Mouse (Mus musculus) ES-Bruce4 (cell line): ENCODE data around the gene Adgrg5.
A peak's percentile ranks its signal among the peaks of the same experiment; 100 is the strongest.

Experiments used
- CTCF ChIP-seq: IDR thresholded peaks from one replicate; pipeline ENCODE4 v1.8.1; 2011; ENCODE audit warnings: low read depth, low read length
- EP300 ChIP-seq: IDR thresholded peaks from 2 replicates; pipeline ENCODE4 v1.6.1; 2011; ENCODE audit warnings: low read depth, low read length; ENCODE audit not compliant: insufficient read depth
- POLR2A ChIP-seq: IDR thresholded peaks from one replicate; pipeline ENCODE4 v1.8.1; 2011; ENCODE audit warnings: low read length; ENCODE audit not compliant: insufficient read depth

- no peak for TF ChIP-seq CTCF
- TF ChIP-seq EP300 = 0 out of 2 replicates have a peak, but pooled peaks have one; percentile 6
- no peak for TF ChIP-seq POLR2A
Observed at GRCm38 (mm10) chr8:94976651-94977417, 53.3 kb downstream of the Adgrg5 start.
